Mouse (Mus musculus) testis, adult 2 months (tissue): ENCODE data around the gene Anpep.

Experiments
- CTCF ChIP-seq: fragments of 200-500 bp; IDR thresholded peaks from 2 replicates; pipeline ENCODE4 v1.5.1; 2012; ENCODE audit warnings: low read depth, mild to moderate bottlenecking, inconsistent platforms, low read length, moderate library complexity; ENCODE audit not compliant: control insufficient read depth, insufficient read depth, insufficient replicate concordance
- POLR2A ChIP-seq: fragments of 200-500 bp; IDR thresholded peaks from 2 replicates; pipeline ENCODE4 v1.6.1; 2012; ENCODE audit warnings: low read depth, mild to moderate bottlenecking, inconsistent platforms, low read length, moderate library complexity; ENCODE audit not compliant: control insufficient read depth

DNA sequence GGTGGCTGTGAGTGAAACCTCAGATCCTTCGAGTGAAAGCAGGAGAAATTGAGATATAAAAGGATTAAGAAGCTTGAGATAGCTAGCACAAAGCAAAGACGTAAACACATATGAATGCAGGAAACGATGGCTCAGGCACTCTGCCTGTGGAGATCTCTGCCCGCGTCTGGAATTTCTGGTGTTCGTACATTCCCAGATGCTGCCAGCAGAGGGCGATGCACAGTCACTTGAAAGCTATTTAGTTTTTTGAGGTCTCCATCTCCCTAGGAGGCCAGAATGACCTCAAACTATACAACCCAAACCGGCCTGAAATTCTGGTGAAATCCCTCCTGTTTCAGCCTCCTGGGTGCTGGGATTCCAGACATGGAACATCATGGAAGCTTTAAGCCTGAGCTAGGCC lies 61.8 kb downstream of the Anpep start:
- no peak for TF ChIP-seq POLR2A
- TF ChIP-seq CTCF = peak; percentile 64; the same call in 1 of the 2 replicates
